Mouse (Mus musculus): ENCODE results near the gene Fam25c. TPM values are rescaled to one million over a fixed set of nuclear protein-coding genes. Genes with fewer than 3 reads are reported as not detected.
"Not testable (repeated sequence)": the region's sequence is repeated elsewhere in the genome, so short reads cannot be mapped to it uniquely, and the experiment has no call there.

Fam25c gene
- total RNA-seq, 2 experiments from 2014 or later: not detected

DNA sequence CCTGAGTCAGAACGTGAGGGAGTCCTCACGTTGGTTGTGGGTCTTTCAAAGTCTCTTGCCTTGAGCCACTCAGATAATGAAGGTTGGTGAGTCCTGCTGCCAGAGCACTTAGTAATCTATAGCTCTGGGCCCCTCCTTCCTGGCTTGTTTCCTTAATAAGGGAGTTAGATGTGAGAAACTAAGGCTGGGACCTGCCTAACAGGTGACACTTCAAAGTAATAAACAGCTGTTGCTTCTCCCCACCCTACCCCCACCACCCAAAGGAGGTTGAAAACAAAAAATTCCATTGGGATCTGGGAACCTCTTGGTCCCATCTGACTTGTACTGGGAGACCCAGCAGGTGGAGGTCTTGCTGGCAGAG, 9.9 kb upstream of the Fam25c start:
- no peak for ATAC-seq (replicated peaks; ENCODE audit: low FRiP score, low TSS enrichment, poor library complexity, severe bottlenecking)

DNA sequence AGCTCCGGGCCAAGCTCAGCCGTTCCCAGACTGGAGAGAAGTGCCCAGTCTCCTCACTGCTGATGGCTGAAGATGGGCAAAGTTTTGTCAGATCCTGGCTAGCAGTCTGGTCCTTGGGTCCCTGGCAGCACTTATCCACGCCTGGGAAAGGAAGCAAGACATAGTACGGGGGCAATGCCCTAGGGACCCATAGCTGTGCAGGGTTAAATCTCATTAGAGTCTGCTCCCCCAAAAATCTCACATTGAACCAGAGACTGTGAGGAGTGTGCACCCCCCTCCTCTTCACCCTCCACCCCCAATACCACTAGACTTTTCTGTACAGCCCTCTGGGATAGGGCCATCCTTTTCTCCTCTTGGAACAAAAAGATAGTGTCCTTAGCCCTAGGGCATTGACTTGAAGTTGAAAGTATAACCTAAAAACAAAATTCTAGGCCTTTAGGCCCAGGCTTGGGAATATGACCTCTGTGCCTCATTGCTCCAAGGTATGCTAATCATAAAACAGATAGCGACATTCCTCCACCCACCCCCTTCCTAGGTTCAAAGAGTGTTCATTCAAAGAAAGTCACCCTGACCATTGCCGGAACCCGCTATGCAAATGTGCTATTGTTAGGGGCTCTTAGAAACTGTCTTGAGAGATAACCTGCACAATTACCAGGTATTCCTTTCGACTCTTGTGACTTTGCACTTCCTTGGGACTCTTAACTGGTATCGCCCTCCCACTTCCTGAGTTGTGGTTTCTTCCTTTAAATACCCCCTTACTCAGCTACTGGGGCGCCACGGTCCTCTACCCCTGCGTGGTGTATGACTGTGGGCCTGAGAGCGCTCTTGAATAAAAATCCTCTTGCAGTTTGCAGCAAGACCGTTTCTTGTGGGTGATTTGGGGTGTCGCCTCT, 9.3 kb upstream of the Fam25c start:
- not testable (repeated sequence) for ATAC-seq (replicated peaks; ENCODE audit: low FRiP score, low TSS enrichment, poor library complexity, severe bottlenecking)

DNA sequence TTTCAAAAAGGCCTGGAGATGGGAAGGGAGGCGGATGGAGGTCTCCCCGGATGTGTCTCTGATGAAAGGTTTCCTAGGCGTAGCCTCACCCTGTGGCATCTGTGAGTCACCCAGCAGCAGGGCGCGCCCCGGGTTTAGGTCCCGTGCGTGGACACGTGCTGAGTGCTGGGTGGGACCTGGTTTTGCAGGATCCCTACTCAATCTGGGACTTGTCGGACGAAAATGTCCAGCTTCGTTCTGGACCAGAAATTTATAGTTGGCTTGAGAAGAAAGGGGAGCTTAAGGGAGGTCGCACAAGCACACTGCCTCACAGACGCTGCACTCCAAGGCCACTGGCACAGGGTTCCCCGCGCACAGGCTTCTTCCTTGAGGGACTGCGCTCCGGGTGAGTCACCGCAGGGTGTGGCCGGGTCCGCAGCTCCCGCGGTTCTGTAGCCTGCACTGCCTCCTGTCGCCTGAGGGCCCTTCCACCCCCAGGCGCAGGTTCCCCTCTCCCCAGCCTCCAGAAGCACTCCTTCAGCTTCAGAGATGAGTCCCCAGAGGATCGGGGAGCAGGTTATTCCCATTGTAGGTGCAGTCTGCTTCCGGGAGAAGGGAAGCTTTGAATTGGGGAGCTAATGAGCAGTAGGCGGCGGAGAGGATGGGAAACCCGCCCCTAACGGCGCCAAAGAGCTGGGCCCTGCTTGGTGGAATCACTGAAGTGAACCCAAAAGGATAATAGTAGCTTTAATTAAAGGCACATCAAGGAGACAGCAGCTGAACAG, 8.4 kb upstream of the Fam25c start:
- ATAC-seq (replicated peaks; ENCODE audit: low FRiP score, low TSS enrichment, poor library complexity, severe bottlenecking): peak; percentile 63

DNA sequence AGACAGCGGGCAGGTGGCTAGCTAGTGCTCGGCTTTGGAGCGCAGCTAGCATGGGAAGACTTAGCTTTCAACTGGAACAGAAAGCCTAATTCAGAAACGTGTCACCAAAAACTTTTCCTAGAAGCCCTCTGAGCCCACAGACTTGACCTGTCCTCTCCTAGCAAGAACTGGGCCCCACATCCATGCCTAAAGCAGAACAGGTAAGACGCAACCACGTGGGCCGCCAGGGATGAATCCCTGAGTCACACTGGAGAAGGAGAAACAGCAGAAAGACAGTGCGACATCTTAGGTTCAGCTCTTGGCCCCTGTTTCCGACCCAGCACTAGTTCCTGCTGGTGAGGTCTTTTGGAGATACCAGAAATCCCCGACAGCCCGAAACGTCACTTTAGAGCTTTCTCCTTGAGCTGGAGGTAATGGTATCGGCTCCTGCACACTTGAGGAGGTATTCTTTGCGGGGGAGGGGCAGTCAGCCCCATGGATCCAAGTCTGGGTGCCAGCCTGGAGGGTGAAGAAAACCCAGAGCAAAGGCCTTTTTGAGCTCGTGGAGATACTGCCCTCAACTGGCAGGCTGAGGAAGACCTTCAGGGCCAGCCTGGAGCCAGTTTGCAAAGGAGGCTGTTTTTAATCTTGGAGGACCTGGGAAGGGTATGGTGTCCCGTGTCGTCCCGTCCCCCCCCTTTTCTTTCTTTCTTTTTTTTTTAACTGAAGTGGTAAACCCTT, 7.7 kb upstream of the Fam25c start:
- ATAC-seq (replicated peaks; ENCODE audit: low FRiP score, low TSS enrichment, poor library complexity, severe bottlenecking): peak; percentile 73

DNA sequence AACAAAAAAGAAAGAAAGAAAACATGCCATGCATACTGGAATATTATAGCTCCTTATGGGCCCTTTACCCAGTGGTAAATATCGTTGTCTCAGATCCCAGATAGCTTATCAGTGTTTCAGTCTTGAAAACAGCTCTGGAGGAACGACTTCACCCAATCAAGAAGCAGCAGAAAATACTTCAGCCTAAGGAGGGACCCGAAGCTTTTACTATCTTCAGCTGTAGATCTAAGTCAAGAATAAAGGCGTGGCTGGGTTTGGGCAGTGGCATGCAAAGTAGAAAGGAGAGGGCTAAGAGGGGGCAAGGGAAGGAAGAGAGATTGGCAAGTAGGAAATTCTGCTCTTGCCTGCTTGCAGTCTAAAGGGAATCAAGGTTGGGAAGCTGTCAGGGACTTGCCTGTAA, 6.9 kb upstream of the Fam25c start:
- ATAC-seq (replicated peaks; ENCODE audit: low FRiP score, low TSS enrichment, poor library complexity, severe bottlenecking): 0 out of 2 replicates have a peak, but pooled peaks have one; percentile 42

DNA sequence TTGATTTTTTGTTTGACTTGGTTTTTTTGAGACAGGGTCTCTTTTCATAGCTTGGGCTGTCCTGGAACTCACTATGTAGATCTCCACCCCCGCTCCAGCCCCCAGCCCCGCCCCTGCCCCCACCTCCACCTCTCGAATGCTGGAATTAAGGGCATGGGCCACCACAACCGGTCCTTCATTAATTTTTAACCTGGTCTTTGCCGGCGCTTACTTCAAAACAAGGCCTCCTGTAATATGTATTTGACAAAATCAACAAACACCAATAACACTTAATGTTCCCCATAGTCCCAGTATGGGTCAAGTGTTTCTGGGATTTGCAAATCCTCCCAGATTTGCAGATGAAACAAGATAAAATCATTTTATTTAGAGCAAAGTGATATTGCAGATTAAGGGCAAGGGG, 5.0 kb upstream of the Fam25c start:
- no peak for ATAC-seq (replicated peaks; ENCODE audit: low FRiP score, low TSS enrichment, poor library complexity, severe bottlenecking)

DNA sequence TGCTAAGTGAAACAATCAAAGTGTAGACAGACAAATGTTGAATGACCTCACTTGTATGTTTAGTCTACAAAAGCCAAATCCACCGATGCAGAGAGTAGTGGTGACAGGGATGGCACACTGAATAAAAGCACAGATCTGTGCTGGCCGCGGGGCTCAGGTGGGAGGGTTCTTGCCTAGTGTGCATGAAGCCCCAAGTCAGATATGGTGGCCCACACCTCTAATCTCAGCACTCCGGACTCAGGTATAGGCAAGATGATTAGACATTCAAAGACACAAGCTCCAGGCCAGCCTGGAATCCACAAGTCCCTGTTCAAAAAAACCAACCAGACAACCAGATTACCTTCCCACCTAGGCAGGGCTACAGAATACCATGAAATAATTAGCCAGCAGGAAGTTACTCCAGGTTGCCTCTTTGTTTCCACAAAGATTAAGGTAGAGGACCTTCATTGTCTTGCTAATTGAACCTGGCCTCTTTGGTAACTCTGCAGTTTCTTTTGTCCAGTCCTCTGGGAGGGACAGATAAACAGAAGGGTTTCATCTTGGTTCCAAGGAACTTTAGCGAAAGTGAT, 4.5 kb upstream of the Fam25c start:
- ATAC-seq (replicated peaks; ENCODE audit: low FRiP score, low TSS enrichment, poor library complexity, severe bottlenecking): no peak

DNA sequence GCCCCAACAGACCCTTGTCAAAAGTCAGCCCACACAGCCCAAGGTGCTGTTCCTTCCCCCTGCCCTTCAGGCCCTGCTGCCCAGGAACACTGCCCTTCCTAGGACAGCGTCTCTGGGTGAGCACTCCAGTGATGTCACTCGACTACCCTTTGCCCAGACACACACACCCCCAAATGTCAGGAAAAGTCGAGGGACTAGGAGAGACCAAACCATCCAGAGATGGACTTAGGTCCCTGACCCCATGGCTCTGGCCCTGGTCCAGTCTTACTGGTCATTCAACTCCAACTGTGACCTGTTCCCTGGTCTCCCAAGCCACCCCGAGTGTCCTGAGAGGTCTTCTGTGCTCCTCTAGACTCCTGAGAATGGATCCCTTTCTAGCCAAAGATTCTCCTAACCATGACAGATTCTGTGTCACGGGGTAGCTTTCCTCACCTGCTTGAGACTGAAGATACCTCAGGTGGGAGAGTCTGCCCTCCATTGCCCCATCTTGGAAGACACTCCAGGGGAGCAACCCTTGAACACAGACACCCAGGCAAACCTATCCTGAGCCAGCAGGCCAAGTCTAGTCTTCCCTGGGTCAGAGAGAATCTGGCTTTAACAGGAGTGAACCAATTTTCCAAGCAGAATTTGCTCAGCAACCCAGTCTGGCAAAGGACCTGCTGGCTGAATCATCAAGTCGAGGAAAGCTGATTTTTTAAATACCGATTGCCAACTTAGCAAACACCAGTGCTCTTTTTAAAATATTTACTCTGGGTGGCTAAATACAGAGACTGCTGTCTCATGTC, 2.6 kb upstream of the Fam25c start:
- no peak for ATAC-seq (replicated peaks; ENCODE audit: low FRiP score, low TSS enrichment, poor library complexity, severe bottlenecking)

DNA sequence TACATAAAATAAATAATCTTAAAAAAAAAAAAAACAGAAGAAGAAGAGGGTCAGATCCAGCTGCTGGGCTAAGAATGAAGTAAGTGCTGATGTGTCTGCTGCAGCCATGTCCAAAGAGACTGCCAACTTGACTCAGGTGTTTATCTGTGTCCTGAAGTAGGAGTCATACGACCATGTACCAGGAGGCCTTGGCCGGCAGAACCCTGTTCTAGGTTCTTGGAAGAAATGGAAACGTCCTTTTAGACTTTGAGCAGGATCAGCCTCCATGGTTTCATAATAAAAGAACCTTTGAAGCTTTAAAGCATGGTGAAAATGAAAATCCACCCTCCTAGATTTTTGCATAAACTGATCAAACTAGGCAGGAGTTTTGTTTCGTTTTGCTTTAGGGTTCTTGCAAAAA, 777 bp downstream of the Fam25c start:
- no peak for ATAC-seq (replicated peaks; ENCODE audit: low FRiP score, low TSS enrichment, poor library complexity, severe bottlenecking)

DNA sequence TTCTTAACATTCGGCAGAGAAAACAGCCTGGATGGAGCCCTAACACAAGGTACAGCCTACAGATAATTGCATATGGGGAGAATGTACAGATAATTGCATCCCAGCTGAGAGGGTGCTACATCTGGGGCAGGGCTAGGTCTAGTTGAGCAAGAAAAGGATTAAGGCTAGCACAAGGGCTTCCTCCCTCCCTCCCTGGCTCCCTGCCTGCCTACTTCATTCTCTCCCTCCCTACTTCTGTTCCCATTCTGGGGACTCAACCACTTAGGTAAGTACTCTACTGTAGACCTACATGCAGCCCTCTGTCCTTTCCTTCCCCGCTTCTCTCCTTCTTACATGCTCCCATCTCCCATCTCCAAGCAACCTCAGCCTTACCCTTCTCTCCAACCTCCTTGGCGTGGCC, 1.9 kb downstream of the Fam25c start:
- no peak for ATAC-seq (replicated peaks; ENCODE audit: low FRiP score, low TSS enrichment, poor library complexity, severe bottlenecking)

DNA sequence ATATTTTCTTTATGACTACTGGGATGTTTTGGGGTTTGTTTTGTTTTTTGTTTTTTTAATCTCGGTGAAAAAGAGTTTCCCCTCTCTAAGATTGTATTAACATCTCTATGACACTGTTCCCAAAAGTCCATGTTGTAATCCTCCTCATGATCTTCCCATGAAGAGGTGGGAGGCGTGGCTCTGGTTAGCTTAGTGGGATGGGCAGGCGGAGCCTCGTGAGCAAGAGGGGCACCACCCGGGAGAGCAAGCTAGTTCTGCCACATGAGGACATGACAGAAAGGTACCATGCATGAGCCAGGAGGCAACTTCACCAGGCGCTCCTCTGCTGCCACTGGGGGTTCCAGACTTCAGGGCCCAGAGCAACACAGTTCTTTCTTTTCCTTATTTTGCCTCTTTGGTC, 2.7 kb downstream of the Fam25c start:
- no peak for ATAC-seq (replicated peaks; ENCODE audit: low FRiP score, low TSS enrichment, poor library complexity, severe bottlenecking)

DNA sequence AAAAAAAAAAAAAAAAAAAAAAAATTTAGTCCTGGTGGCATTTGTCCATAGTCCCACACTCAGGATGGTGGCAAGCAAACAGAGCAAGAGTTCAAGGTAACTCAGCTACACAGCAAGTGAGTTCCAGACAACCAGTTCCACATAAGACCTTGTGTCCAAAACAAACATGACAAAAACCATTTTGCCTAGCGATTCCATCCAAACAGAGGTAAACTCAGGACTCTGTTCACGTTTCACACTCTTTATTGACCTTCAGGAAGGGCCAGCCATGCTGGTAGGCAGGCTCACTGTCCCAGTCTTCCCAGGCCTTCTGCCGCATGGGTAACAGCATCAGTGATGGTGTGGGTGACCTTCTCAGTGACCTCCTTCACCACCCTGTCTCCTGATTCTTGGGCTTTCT, 3.6 kb downstream of the Fam25c start:
- ATAC-seq (replicated peaks; ENCODE audit: low FRiP score, low TSS enrichment, poor library complexity, severe bottlenecking): no peak

DNA sequence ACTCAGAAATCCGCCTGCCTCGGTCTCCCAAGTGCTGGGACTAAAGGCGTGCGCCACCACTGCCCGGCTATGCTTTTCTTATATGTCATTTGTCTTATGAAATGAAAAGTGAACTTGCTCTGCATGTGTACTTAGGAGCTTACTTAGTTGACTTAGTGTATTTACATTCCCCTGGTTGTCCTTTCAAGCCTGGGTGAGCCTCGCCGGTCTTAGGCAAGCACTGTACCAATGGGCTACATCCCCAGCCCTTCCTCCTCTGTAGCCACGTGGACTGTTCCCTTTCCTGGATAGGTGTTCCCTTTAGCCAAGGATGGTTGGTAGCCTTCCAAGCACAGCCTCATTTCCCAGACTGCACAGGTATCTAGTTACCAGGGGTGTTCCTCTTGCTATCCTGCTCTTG, 6.2 kb downstream of the Fam25c start:
- ATAC-seq (replicated peaks; ENCODE audit: low FRiP score, low TSS enrichment, poor library complexity, severe bottlenecking): no peak

DNA sequence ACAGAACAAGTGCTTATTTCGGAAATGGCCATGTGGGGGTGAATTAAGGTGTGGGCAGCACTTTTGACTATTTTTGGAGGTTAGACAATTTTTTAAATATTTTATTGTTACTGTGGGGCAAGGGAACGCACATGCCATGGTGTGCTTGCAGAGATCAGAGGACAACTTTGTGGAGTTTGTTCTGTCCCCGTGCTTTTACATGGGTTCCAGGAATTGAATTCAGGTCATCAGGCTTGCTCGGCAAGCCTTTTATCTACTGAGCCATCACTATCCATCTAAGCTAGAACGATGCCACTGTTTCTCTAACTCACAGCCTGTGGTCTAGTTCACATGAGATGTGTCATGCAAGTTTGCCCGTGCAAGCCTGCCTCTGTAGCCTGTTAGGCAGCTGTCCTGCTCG, 6.9 kb downstream of the Fam25c start:
- ATAC-seq (replicated peaks; ENCODE audit: low FRiP score, low TSS enrichment, poor library complexity, severe bottlenecking): no peak

DNA sequence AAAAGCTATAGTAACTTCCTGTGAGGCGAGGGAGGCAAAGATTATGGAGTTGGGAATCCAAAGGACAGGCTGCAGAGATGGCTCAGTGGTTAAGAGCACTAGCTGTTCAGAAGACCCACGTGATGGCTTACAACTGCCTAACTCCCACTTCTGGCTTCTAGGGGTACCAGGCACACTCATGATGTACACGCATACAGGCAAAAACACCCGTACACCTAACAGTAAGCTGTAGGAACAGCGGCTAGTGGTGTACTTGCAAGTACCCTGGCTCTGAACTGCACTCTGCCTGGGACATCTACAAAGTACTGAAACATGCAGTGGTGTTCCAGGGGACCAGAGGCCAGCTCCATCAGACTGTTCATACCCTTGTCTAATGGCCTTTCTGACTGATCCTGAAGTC, 8.1 kb downstream of the Fam25c start:
- no peak for ATAC-seq (replicated peaks; ENCODE audit: low FRiP score, low TSS enrichment, poor library complexity, severe bottlenecking)

DNA sequence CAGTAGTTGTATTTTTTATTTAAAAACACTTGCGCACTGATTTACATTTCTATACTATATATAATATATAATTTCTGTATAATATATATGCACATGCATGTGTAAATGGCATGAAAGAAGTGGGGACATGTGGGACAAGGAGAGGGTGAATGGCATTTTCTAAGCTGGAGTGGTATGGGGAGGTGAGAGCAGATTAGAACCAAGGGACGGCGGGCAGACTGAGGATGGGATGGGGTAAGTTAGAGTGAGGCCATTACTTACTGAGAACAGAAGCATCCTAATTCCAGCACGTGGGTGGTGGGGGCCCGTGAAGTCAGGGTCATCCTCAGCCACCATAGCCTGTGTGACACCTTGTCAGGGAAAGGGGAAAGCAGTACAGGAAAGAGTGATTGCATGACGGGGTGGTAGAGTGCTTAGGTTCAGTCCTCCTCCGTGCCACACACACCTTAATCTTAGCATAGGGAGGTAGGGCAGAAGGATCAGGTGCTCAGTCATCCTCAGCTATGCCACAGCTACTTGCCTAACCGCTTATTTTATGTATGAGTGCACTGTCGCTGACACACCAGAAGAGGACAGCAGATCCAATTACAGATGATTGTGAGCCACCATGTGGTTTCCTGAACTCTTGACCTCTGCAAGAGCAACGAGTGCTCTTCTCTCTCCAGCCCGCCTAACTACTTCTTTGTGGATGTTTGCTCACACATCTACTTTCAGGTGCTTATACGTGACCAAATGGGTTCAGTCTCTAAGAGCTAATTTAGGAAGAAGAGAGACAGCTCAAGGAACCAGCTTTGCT, 9.3 kb downstream of the Fam25c start:
- ATAC-seq (replicated peaks; ENCODE audit: low FRiP score, low TSS enrichment, poor library complexity, severe bottlenecking): no peak

DNA sequence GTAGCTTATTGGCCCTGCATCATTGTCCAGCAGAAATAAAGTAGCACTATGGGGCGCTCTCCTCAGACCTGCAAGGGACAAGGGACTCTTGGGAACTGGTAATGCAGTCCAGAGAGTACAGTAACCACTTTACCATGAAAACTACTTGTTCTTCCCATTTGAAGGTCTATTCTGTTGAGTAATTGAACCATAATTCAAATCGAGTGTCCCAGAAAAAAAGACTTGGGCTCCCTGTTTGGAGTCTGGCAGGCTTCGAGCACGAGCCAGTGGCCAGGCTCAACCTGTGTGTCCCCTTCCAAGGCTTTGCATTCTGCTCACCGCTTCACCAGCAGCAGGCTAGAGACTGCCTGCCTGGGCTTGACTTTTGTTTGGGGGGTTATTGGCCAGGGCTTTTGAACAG, 10.9 kb downstream of the Fam25c start:
- no peak for ATAC-seq (replicated peaks; ENCODE audit: low FRiP score, low TSS enrichment, poor library complexity, severe bottlenecking)

DNA sequence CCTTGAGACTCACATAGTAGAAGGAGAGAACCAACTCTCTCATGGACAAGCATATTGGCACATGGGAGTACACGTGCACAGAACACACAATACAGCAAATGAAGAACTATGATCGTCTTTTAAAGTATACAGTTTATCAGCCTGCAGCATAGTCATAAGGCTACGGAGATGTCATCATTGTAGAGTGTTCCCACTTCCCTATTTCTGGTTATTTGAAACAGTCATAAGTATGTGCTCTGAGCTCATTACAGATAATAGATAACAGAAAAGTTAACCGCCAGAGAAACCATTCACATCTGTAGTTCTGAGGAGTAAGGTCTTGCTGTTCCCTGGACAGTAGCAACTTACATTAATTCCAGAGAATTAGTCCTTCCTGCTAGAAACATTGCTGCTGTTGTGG, 12.2 kb downstream of the Fam25c start:
- no peak for ATAC-seq (replicated peaks; ENCODE audit: low FRiP score, low TSS enrichment, poor library complexity, severe bottlenecking)
